Mouse (Mus musculus): ENCODE measurements around the gene H2-DMb2. TPM values are rescaled to one million over a fixed set of nuclear protein-coding genes. Genes with fewer than 3 reads are reported as not detected.

H2-DMb2 gene
- polyA plus RNA-seq, 1 experiment from 2014 or later, result 0.53 TPM

GRCm38 (mm10) chr17:34170877-34171498 is 27.9 kb downstream of the H2-DMb2 start:
- TF ChIP-seq EP300 (optimal IDR thresholded peaks at IDR 0.05) (no peak), CTCF (IDR thresholded peaks at IDR 0.05; ENCODE audit: low read depth) (peak; percentile 98)
- ATAC-seq (ENCODE audit: low FRiP score, low TSS enrichment) (peak; percentile 65), DNase-seq (ENCODE audit: low spot score) (peak; percentile 78)
- H3K9me3 ChIP-seq (ENCODE audit: control insufficient read depth, low read length), result 0 out of 2 replicates have a peak, but pooled peaks cover 4% of the 10 kb centered on the region
- H3K4me1 ChIP-seq (replicated peaks; ENCODE audit: control insufficient read depth, insufficient read depth), result no peaks in the 10 kb centered on the region
- 35% methylated on average over 13 of the region's 13 CpGs for WGBS
- H3K4me2 ChIP-seq (replicated peaks; ENCODE audit: low read depth), result no peak overlapping the region
- H3K27ac ChIP-seq (replicated peaks), result no peak overlapping the region
- no peak overlapping the region for H3K4me3 ChIP-seq (ENCODE audit: low read depth, low read length)
- no peak overlapping the region for H3K9ac ChIP-seq (ENCODE audit: low read length)
- H3K27me3 ChIP-seq (ENCODE audit: control insufficient read depth, insufficient read depth, low read length), result no peaks in the 10 kb centered on the region
- H3K36me3 ChIP-seq (ENCODE audit: control insufficient read depth, insufficient read depth, low read length), result no peaks in the 10 kb centered on the region

- H3K9ac ChIP-seq (ENCODE audit: low read length), result no peak overlapping the region
- no peak overlapping the region for H3K4me3 ChIP-seq (ENCODE audit: low read depth, low read length)
- ATAC-seq (ENCODE audit: low FRiP score, low TSS enrichment), result no peak
- DNase-seq (ENCODE audit: low spot score), result no peak
- H3K27me3 ChIP-seq (ENCODE audit: control insufficient read depth, insufficient read depth, low read length), result no peaks in the 10 kb centered on the region
- 0 out of 2 replicates have a peak, but pooled peaks cover 4% of the 10 kb centered on the region for H3K9me3 ChIP-seq (ENCODE audit: control insufficient read depth, low read length)
- WGBS, result 92% methylated on average over 5 of the region's 5 CpGs
- no peak overlapping the region for H3K4me2 ChIP-seq (replicated peaks; ENCODE audit: low read depth)
- no peaks in the 10 kb centered on the region for H3K4me1 ChIP-seq (replicated peaks; ENCODE audit: control insufficient read depth, insufficient read depth)
- TF ChIP-seq CTCF (IDR thresholded peaks at IDR 0.05; ENCODE audit: low read depth) (peak; percentile 38), EP300 (optimal IDR thresholded peaks at IDR 0.05) (no peak)
- H3K27ac ChIP-seq (replicated peaks), result no peak overlapping the region
- no peaks in the 10 kb centered on the region for H3K36me3 ChIP-seq (ENCODE audit: control insufficient read depth, insufficient read depth, low read length)
Measured at GRCm38 (mm10) chr17:34172528-34172927, 29.4 kb downstream of the H2-DMb2 start.

DNA sequence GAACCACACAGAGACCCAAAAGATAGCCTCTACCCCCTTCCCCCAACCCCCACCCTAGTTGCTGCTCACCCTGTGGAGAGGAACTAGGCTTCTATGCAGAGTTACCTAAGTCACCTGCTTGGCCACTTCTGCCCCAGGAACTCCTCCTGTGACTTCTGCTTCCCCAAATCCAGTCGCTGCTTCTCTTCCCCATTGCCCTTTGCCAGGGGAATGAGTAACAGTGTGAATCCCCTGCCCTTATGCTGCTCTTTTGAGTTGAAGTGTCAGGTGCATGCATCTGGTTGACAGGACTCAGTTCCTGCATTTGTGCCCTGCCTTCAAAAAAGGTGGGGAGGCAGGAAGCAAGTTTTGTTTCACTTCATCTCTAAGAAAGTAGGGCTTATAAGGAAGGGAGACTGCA is 31.0 kb downstream of the H2-DMb2 start:
- no peak for ATAC-seq (ENCODE audit: low FRiP score, low TSS enrichment)
- Histone ChIP-seq H3K27me3 (ENCODE audit: control insufficient read depth, insufficient read depth, low read length) (no peaks in the 10 kb centered on the region), H3K4me3 (ENCODE audit: low read depth, low read length) (no peak overlapping the region), H3K9ac (ENCODE audit: low read length) (no peak overlapping the region), H3K36me3 (ENCODE audit: control insufficient read depth, insufficient read depth, low read length) (no peaks in the 10 kb centered on the region), H3K4me2 (replicated peaks; ENCODE audit: low read depth) (no peak overlapping the region), H3K9me3 (ENCODE audit: control insufficient read depth, low read length) (0 out of 2 replicates have a peak, but pooled peaks cover 4% of the 10 kb centered on the region), H3K4me1 (replicated peaks; ENCODE audit: control insufficient read depth, insufficient read depth) (no peaks in the 10 kb centered on the region), H3K27ac (replicated peaks) (no peak overlapping the region)
- TF ChIP-seq CTCF (IDR thresholded peaks at IDR 0.05; ENCODE audit: low read depth) (no peak), EP300 (optimal IDR thresholded peaks at IDR 0.05) (no peak)
- WGBS, result 26% methylated on average over 1 of the region's 1 CpGs
- no peak for DNase-seq (ENCODE audit: low spot score)

- TF ChIP-seq EP300 (optimal IDR thresholded peaks at IDR 0.05), result no peak
- TF ChIP-seq CTCF (IDR thresholded peaks at IDR 0.05; ENCODE audit: low read depth), result peak; percentile 53
- Histone ChIP-seq H3K4me3 (ENCODE audit: low read depth, low read length) (no peak overlapping the region), H3K27ac (replicated peaks) (no peak overlapping the region), H3K4me1 (replicated peaks; ENCODE audit: control insufficient read depth, insufficient read depth) (no peaks in the 10 kb centered on the region), H3K27me3 (ENCODE audit: control insufficient read depth, insufficient read depth, low read length) (no peaks in the 10 kb centered on the region), H3K36me3 (ENCODE audit: control insufficient read depth, insufficient read depth, low read length) (no peaks in the 10 kb centered on the region), H3K9ac (ENCODE audit: low read length) (no peak overlapping the region), H3K4me2 (replicated peaks; ENCODE audit: low read depth) (no peak overlapping the region), H3K9me3 (ENCODE audit: control insufficient read depth, low read length) (0 out of 2 replicates have a peak, but pooled peaks cover 4% of the 10 kb centered on the region)
- DNase-seq (ENCODE audit: low spot score) (no peak), ATAC-seq (ENCODE audit: low FRiP score, low TSS enrichment) (no peak)
- WGBS, result 71% methylated on average over 4 of the region's 4 CpGs
Measured at GRCm38 (mm10) chr17:34177179-34177578, 34.1 kb downstream of the H2-DMb2 start.

GRCm38 (mm10) chr17:34179019-34179418 is 35.9 kb downstream of the H2-DMb2 start:
- Histone ChIP-seq H3K9me3 (ENCODE audit: control insufficient read depth, low read length) (no peaks in the 10 kb centered on the region), H3K4me1 (replicated peaks; ENCODE audit: control insufficient read depth, insufficient read depth) (no peaks in the 10 kb centered on the region), H3K36me3 (ENCODE audit: control insufficient read depth, insufficient read depth, low read length) (no peaks in the 10 kb centered on the region), H3K27me3 (ENCODE audit: control insufficient read depth, insufficient read depth, low read length) (no peaks in the 10 kb centered on the region), H3K9ac (ENCODE audit: low read length) (no peak overlapping the region), H3K27ac (replicated peaks) (no peak overlapping the region), H3K4me2 (replicated peaks; ENCODE audit: low read depth) (no peak overlapping the region), H3K4me3 (ENCODE audit: low read depth, low read length) (no peak overlapping the region)
- DNase-seq (ENCODE audit: low spot score) (no peak), ATAC-seq (ENCODE audit: low FRiP score, low TSS enrichment) (no peak)
- whole genome bisulfite sequencing, result 47% methylated on average over 6 of the region's 6 CpGs
- no peak for TF ChIP-seq CTCF (IDR thresholded peaks at IDR 0.05; ENCODE audit: low read depth)
- TF ChIP-seq EP300 (optimal IDR thresholded peaks at IDR 0.05), result no peak
